Mouse (Mus musculus) lung, postnatal 0 days (tissue): Measurements from ENCODE around the gene Fbxo3. TPM values are rescaled to one million over a fixed set of nuclear protein-coding genes. Genes with fewer than 3 reads are reported as not detected.
A peak's percentile ranks its signal among the peaks of the same experiment; 100 is the strongest.

Experiments used
- ATAC-seq: fragments of 200-750 bp; cut with Nextera tagmentation; 2 replicates; pipeline ENCODE4 v1.8.0; 2017; ENCODE audit warnings: moderate library complexity
- DNase-seq: peaks from one replicate; pipeline ENCODE4 v3.0.0-alpha.2; 2016; ENCODE audit warnings: low spot score
- H3K27ac ChIP-seq: fragments of 300-500 bp; sonication (generic); 2 replicates; pipeline ENCODE4 v1.5.1; 2014; ENCODE audit warnings: antibody characterized with exemption, mild to moderate bottlenecking, low read length, mixed read lengths
- H3K27me3 ChIP-seq: fragments of 300-500 bp; sonication (generic); replicated peaks from 2 replicates; pipeline ENCODE4 v1.6.1; 2014; ENCODE audit warnings: low read length, mixed read lengths; ENCODE audit not compliant: insufficient read depth
- H3K36me3 ChIP-seq: fragments of 300-500 bp; sonication (generic); 2 replicates; pipeline ENCODE4 v1.6.1; 2014; ENCODE audit warnings: low read length, mixed read lengths; ENCODE audit not compliant: insufficient read depth
- H3K4me1 ChIP-seq: fragments of 300-500 bp; sonication (generic); 2 replicates; pipeline ENCODE4 v1.6.1; 2014; ENCODE audit warnings: antibody characterized with exemption, low read depth, low read length, mixed read lengths; ENCODE audit not compliant: insufficient read depth
- H3K4me2 ChIP-seq: fragments of 300-500 bp; sonication (generic); replicated peaks from 2 replicates; pipeline ENCODE4 v1.6.1; 2014; ENCODE audit warnings: low read depth, mild to moderate bottlenecking, low read length, moderate library complexity, mixed read lengths
- H3K4me3 ChIP-seq: fragments of 300-500 bp; sonication (generic); 2 replicates; pipeline ENCODE4 v1.5.1; 2014; ENCODE audit warnings: low read depth, low read length
- H3K9ac ChIP-seq: fragments of 300-500 bp; sonication (generic); replicated peaks from 2 replicates; pipeline ENCODE4 v1.6.1; 2014; ENCODE audit warnings: low read depth, mild to moderate bottlenecking
- H3K9me3 ChIP-seq: fragments of 300-500 bp; sonication (generic); 2 replicates; pipeline ENCODE4 v1.6.1; 2016; ENCODE audit warnings: low read length, mixed read lengths
- CTCF ChIP-seq: IDR thresholded peaks from 2 replicates; pipeline ENCODE4 v1.5.1; 2016; ENCODE audit warnings: antibody characterized with exemption, mild to moderate bottlenecking
- EP300 ChIP-seq: IDR thresholded peaks from 2 replicates; pipeline ENCODE4 v1.6.1; 2016; ENCODE audit warnings: antibody characterized with exemption, mild to moderate bottlenecking, control low read depth
- WGBS: fragments of 180-500 bp; shearing (Covaris S2); extraction: QIAGEN DNeasy Blood & Tissue Kit; methylation state at CpG from one replicate; pipeline ENCODE4 v1.1.7; 2014; 5-methylcytosine and 5-hydroxymethylcytosine counted together
- polyA plus RNA-seq: library from polyadenylated mRNA; unstranded; fragments of >200 nt; fragmentation: Nextera tagmentation; extraction: Ambion mirVana; gene quantifications from 2 replicates; pipeline ENCODE4 v1.2.1, GENCODE M21; 2015

Fbxo3 gene
- polyA plus RNA-seq, 1 experiment from 2014 or later = 38.3 TPM

- Histone ChIP-seq H3K36me3 (peaks cover 8% of the 10 kb centered on the region; the same call in 1 of the 2 replicates), H3K4me3 (no peak overlapping the region), H3K27ac (no peak overlapping the region), H3K4me2 (no peak overlapping the region), H3K4me1 (no peaks in the 10 kb centered on the region), H3K9ac (no peak overlapping the region), H3K9me3 (no peaks in the 10 kb centered on the region), H3K27me3 (no peaks in the 10 kb centered on the region)
- DNase-seq (peak; percentile 66), ATAC-seq (peak; percentile 38; the same call in 1 of the 2 replicates)
- TF ChIP-seq EP300 (no peak), CTCF (peak; percentile 96)
- WGBS = 36% methylated on average over 3 of the region's 3 CpGs
These were observed 7.4 kb downstream of the Fbxo3 start for GRCm38 (mm10) chr2:104034832-104035472.

GRCm38 (mm10) chr2:104035595-104035994 is 8.1 kb downstream of the Fbxo3 start:
- Histone ChIP-seq H3K36me3 (peaks cover 8% of the 10 kb centered on the region; the same call in 1 of the 2 replicates), H3K4me2 (no peak overlapping the region), H3K27ac (no peak overlapping the region), H3K9me3 (no peaks in the 10 kb centered on the region), H3K4me1 (no peaks in the 10 kb centered on the region), H3K27me3 (no peaks in the 10 kb centered on the region), H3K9ac (no peak overlapping the region), H3K4me3 (no peak overlapping the region)
- WGBS = 79% methylated on average over 6 of the region's 6 CpGs
- DNase-seq (no peak), ATAC-seq (no peak)
- TF ChIP-seq CTCF (no peak), EP300 (no peak)

- no peaks in the 10 kb centered on the region for H3K27me3 ChIP-seq
- no peaks in the 10 kb centered on the region for H3K9me3 ChIP-seq
- TF ChIP-seq CTCF (no peak), EP300 (no peak)
- H3K9ac ChIP-seq = no peak overlapping the region
- no peak for DNase-seq
- no peak for ATAC-seq
- H3K36me3 ChIP-seq = peaks cover 8% of the 10 kb centered on the region; the same call in 1 of the 2 replicates
- H3K27ac ChIP-seq = no peak overlapping the region
- no peaks in the 10 kb centered on the region for H3K4me1 ChIP-seq
- 49% methylated on average over 3 of the region's 3 CpGs for WGBS
- H3K4me2 ChIP-seq = no peak overlapping the region
- no peak overlapping the region for H3K4me3 ChIP-seq
These were observed 8.8 kb downstream of the Fbxo3 start for GRCm38 (mm10) chr2:104036316-104036715.

- 83% methylated on average over 2 of the region's 2 CpGs for WGBS
- peaks cover 4% of the 10 kb centered on the region; the same call in 1 of the 2 replicates for H3K36me3 ChIP-seq
- no peak overlapping the region for H3K9ac ChIP-seq
- H3K4me2 ChIP-seq = no peak overlapping the region
- no peaks in the 10 kb centered on the region for H3K9me3 ChIP-seq
- no peak overlapping the region for H3K4me3 ChIP-seq
- no peaks in the 10 kb centered on the region for H3K27me3 ChIP-seq
- no peak overlapping the region for H3K27ac ChIP-seq
- TF ChIP-seq EP300 = no peak
- TF ChIP-seq CTCF = no peak
- H3K4me1 ChIP-seq = no peaks in the 10 kb centered on the region
- DNase-seq = no peak
- no peak for ATAC-seq
These were observed 10.7 kb downstream of the Fbxo3 start for GRCm38 (mm10) chr2:104038236-104038635.

GRCm38 (mm10) chr2:104041632-104042031 is 14.1 kb downstream of the Fbxo3 start:
- ATAC-seq (no peak), DNase-seq (peak; percentile 65)
- H3K4me2 ChIP-seq = no peak overlapping the region
- no peak overlapping the region for H3K27ac ChIP-seq
- TF ChIP-seq CTCF (no peak), EP300 (no peak)
- no peak overlapping the region for H3K9ac ChIP-seq
- 51% methylated on average over 5 of the region's 5 CpGs for WGBS
- H3K27me3 ChIP-seq = no peaks in the 10 kb centered on the region
- H3K9me3 ChIP-seq = no peaks in the 10 kb centered on the region
- H3K36me3 ChIP-seq = peaks cover 5% of the 10 kb centered on the region; the same call in 1 of the 2 replicates
- no peak overlapping the region for H3K4me3 ChIP-seq
- no peaks in the 10 kb centered on the region for H3K4me1 ChIP-seq

GRCm38 (mm10) chr2:104042766-104043165 is 15.2 kb downstream of the Fbxo3 start:
- 79% methylated on average over 15 of the region's 15 CpGs for WGBS
- Histone ChIP-seq H3K36me3 (peaks cover 5% of the 10 kb centered on the region; the same call in 1 of the 2 replicates), H3K27ac (no peak overlapping the region), H3K9ac (no peak overlapping the region), H3K4me1 (no peaks in the 10 kb centered on the region), H3K4me2 (no peak overlapping the region), H3K9me3 (no peaks in the 10 kb centered on the region), H3K4me3 (no peak overlapping the region), H3K27me3 (no peaks in the 10 kb centered on the region)
- ATAC-seq = no peak
- DNase-seq = no peak
- no peak for TF ChIP-seq EP300
